Mouse (Mus musculus): ENCODE measurements around the gene Aar2. TPM values are rescaled to one million over a fixed set of nuclear protein-coding genes. Genes with fewer than 3 reads are reported as not detected.

Gene Aar2
- polyA plus RNA-seq, 1 experiment from 2014 or later = 50.2 TPM

GRCm38 (mm10) chr2:156576850-156577587 lies 29.6 kb downstream of the Aar2 start:
- Histone ChIP-seq H3K27ac (no peak overlapping the region), H3K9me3 (no peaks in the 10 kb centered on the region), H3K36me3 (no peaks in the 10 kb centered on the region), H3K4me1 (replicated peaks) (no peaks in the 10 kb centered on the region), H3K27me3 (ENCODE audit: insufficient read depth, poor library complexity, severe bottlenecking) (no peaks in the 10 kb centered on the region), H3K4me3 (no peak overlapping the region)
- WGBS = 81% methylated on average over 7 of the region's 7 CpGs
- no peak for DNase-seq (ENCODE audit: low spot score)

- peaks cover 7% of the 10 kb centered on the region; the same call in 1 of the 2 replicates for H3K27me3 ChIP-seq (ENCODE audit: insufficient read depth, poor library complexity, severe bottlenecking)
- DNase-seq (ENCODE audit: low spot score) = no peak
- no peaks in the 10 kb centered on the region for H3K36me3 ChIP-seq
- H3K4me1 ChIP-seq (replicated peaks) = peaks cover 17% of the 10 kb centered on the region
- no peak overlapping the region for H3K27ac ChIP-seq
- no peaks in the 10 kb centered on the region for H3K9me3 ChIP-seq
- 80% methylated on average over 5 of the region's 5 CpGs for WGBS
- H3K4me3 ChIP-seq = no peak overlapping the region
These were observed 33.1 kb downstream of the Aar2 start for GRCm38 (mm10) chr2:156580507-156580906.

DNA sequence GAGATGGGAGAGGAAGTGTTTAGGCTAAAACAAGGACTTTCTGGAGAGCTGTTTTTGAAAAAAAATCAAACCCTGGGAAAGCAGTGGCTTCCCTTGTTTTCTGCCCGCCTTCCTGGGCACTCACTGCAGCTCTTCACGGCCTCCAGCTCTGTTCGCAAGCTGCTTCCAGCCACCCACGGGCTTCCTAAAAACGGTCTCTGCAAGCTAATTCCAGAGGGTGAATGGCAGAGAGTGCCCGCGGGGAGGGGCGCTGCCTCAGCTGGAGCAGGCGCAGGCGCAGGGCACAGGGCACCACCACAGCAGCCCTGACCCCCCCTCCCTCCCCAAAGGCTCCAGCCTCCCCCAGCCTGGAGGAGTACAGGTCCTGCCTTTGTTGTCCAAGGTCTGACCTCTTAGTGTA lies 33.9 kb downstream of the Aar2 start:
- H3K4me1 ChIP-seq (replicated peaks) = peaks cover 22% of the 10 kb centered on the region
- peaks cover 7% of the 10 kb centered on the region; the same call in 1 of the 2 replicates for H3K27me3 ChIP-seq (ENCODE audit: insufficient read depth, poor library complexity, severe bottlenecking)
- DNase-seq (ENCODE audit: low spot score) = no peak
- no peak overlapping the region for H3K4me3 ChIP-seq
- H3K9me3 ChIP-seq = no peaks in the 10 kb centered on the region
- H3K36me3 ChIP-seq = no peaks in the 10 kb centered on the region
- H3K27ac ChIP-seq = no peak overlapping the region
- 67% methylated on average over 10 of the region's 10 CpGs for WGBS

DNA sequence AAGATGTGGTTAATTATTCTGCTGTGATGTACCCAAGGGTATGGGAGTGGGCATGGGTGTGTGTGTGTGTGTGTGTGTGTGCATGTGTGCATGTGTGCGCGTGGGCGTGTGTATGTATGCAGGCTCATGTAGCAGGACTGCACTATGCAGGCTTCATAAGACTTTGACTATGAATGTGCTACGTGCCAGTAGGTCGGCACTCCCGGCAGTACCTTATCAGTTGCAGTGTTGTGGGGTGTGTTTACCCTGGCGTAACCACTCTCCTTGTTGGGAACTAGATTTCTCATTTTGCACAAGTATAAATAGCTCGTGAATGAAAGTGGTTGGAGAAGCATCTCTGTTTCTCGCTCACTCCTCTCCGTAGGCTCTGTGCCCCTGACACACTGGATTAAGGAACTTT lies 35.5 kb downstream of the Aar2 start:
- H3K4me1 ChIP-seq (replicated peaks) = peaks cover 22% of the 10 kb centered on the region
- H3K27ac ChIP-seq = no peak overlapping the region; the same call in 1 of the 2 replicates
- DNase-seq (ENCODE audit: low spot score) = no peak
- H3K36me3 ChIP-seq = no peaks in the 10 kb centered on the region
- 93% methylated on average over 10 of the region's 10 CpGs for WGBS
- peaks cover 7% of the 10 kb centered on the region; the same call in 1 of the 2 replicates for H3K27me3 ChIP-seq (ENCODE audit: insufficient read depth, poor library complexity, severe bottlenecking)
- H3K9me3 ChIP-seq = no peaks in the 10 kb centered on the region
- H3K4me3 ChIP-seq = no peak overlapping the region

- H3K27ac ChIP-seq = no peak overlapping the region
- H3K9me3 ChIP-seq = no peaks in the 10 kb centered on the region
- peaks cover 22% of the 10 kb centered on the region for H3K4me1 ChIP-seq (replicated peaks)
- peak overlapping the region; percentile 35; the same call in 1 of the 2 replicates for H3K4me3 ChIP-seq
- WGBS = 69% methylated on average over 11 of the region's 11 CpGs
- peak; percentile 9 for DNase-seq (ENCODE audit: low spot score)
- peaks cover 7% of the 10 kb centered on the region; the same call in 1 of the 2 replicates for H3K27me3 ChIP-seq (ENCODE audit: insufficient read depth, poor library complexity, severe bottlenecking)
- H3K36me3 ChIP-seq = no peaks in the 10 kb centered on the region
These were observed 36.9 kb downstream of the Aar2 start for GRCm38 (mm10) chr2:156584154-156584796.

DNA sequence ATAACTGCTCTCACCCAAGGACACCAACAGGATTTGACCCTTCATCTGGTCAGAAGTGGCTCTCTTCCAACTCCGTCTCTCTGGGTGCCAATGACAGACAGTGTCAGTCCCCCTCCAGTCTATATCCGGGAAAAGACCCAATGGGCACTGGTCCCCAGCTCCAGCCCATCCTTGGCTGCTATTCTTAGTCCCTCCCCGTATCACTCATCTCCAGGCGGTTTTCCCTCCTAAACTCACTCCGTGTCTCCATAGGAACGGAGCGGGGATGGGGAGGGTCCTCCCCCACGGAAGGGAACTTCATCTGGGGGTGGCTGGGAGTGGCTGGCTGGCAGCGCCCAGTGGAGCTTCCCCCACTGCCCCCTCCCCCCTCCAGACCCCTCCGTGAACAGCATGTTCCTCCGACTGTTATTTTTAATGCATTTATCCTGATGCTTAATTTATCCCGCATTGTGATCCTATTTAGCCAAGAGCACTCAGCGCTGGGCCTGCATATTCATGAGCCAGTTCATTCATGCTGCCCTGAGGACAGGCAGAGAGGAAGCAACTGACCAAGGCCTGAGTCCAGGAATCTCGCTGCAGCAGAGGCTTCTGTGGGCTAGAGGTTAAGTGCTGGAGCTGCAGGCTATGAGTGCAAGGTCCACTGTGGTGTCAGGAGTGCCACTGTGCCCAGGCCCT lies 37.5 kb downstream of the Aar2 start:
- WGBS = 38% methylated on average over 14 of the region's 14 CpGs
- Histone ChIP-seq H3K9me3 (no peaks in the 10 kb centered on the region), H3K4me3 (peak overlapping the region; percentile 35)

GRCm38 (mm10) chr2:156589481-156589880 lies 42.1 kb downstream of the Aar2 start:
- H3K4me1 ChIP-seq (replicated peaks) = peaks cover 14% of the 10 kb centered on the region
- H3K4me3 ChIP-seq = no peak overlapping the region
- DNase-seq (ENCODE audit: low spot score) = no peak
- H3K27ac ChIP-seq = no peak overlapping the region
- H3K27me3 ChIP-seq (ENCODE audit: insufficient read depth, poor library complexity, severe bottlenecking) = no peaks in the 10 kb centered on the region
- H3K36me3 ChIP-seq = no peaks in the 10 kb centered on the region
- no peaks in the 10 kb centered on the region for H3K9me3 ChIP-seq
- 89% methylated on average over 9 of the region's 9 CpGs for WGBS

More for the DNA sequence above, 37.5 kb downstream of the Aar2 start:
- DNase-seq (ENCODE audit: low spot score) = peak; percentile 18
- no peaks in the 10 kb centered on the region for H3K36me3 ChIP-seq
- H3K4me1 ChIP-seq (replicated peaks) = peaks cover 22% of the 10 kb centered on the region
- peaks cover 7% of the 10 kb centered on the region; the same call in 1 of the 2 replicates for H3K27me3 ChIP-seq (ENCODE audit: insufficient read depth, poor library complexity, severe bottlenecking)
- peak overlapping the region; percentile 53 for H3K27ac ChIP-seq

- Histone ChIP-seq H3K27me3 (ENCODE audit: insufficient read depth, poor library complexity, severe bottlenecking) (no peaks in the 10 kb centered on the region), H3K4me1 (replicated peaks) (no peaks in the 10 kb centered on the region), H3K9me3 (no peaks in the 10 kb centered on the region), H3K27ac (no peak overlapping the region), H3K36me3 (no peaks in the 10 kb centered on the region), H3K4me3 (no peak overlapping the region)
- no peak for DNase-seq (ENCODE audit: low spot score)
- WGBS = 78% methylated on average over 15 of the region's 15 CpGs
These were observed 47.7 kb downstream of the Aar2 start for GRCm38 (mm10) chr2:156594987-156595490.

- DNase-seq (ENCODE audit: low spot score) = no peak
- H3K27me3 ChIP-seq (ENCODE audit: insufficient read depth, poor library complexity, severe bottlenecking) = 0 out of 2 replicates have a peak, but pooled peaks cover 5% of the 10 kb centered on the region
- no peak overlapping the region for H3K27ac ChIP-seq
- H3K4me1 ChIP-seq (replicated peaks) = peaks cover 9% of the 10 kb centered on the region
- 81% methylated on average over 7 of the region's 7 CpGs for WGBS
- no peaks in the 10 kb centered on the region for H3K36me3 ChIP-seq
- no peaks in the 10 kb centered on the region for H3K9me3 ChIP-seq
- no peak overlapping the region for H3K4me3 ChIP-seq
These were observed 55.2 kb downstream of the Aar2 start for GRCm38 (mm10) chr2:156602581-156602980.

DNA sequence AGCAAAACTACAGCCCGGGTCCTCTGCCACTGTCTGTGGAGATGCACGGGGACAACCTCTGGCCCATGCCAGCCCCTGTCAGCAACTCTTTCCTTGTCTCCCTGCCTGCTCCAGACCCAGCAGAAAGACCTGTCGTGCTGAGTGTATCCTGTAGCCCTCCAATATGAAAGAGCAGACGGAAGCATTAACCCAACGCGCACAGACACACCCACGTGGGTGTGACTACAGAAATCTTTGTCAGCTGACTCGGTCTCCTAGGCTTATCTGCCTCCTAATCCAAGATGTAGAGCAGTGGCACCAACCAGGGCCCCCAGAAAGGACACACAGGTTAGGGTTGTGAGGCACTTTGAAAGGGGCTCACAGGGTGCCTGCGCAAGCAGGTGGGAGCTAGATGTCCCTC lies 56.3 kb downstream of the Aar2 start:
- Histone ChIP-seq H3K9me3 (no peaks in the 10 kb centered on the region), H3K27me3 (ENCODE audit: insufficient read depth, poor library complexity, severe bottlenecking) (0 out of 2 replicates have a peak, but pooled peaks cover 5% of the 10 kb centered on the region), H3K4me1 (replicated peaks) (peaks cover 9% of the 10 kb centered on the region), H3K4me3 (no peak overlapping the region), H3K27ac (no peak overlapping the region), H3K36me3 (no peaks in the 10 kb centered on the region)
- DNase-seq (ENCODE audit: low spot score) = no peak
- WGBS = 86% methylated on average over 9 of the region's 9 CpGs

DNA sequence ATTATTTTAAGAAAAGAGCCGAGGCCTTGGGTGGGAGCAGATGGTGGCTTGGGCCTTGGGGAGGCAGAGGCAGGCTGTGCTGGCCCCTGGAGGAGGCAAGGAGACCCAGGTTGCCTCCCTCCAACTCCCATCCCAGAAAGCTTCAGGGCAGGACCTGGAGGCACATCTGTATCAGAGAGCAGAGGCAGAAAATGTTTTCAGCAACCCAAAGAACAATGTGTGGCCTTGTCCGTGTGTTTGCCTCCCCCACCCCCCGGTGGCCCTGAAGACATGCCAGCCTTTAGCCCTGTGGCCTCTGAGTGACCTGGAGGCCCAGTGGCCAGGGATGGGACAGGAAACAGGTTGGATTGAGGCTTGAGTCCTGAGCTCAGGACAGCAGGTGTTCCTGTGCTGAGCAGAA lies 57.8 kb downstream of the Aar2 start:
- H3K27me3 ChIP-seq (ENCODE audit: insufficient read depth, poor library complexity, severe bottlenecking) = 0 out of 2 replicates have a peak, but pooled peaks cover 5% of the 10 kb centered on the region
- no peak overlapping the region for H3K4me3 ChIP-seq
- DNase-seq (ENCODE audit: low spot score) = no peak
- peaks cover 9% of the 10 kb centered on the region for H3K4me1 ChIP-seq (replicated peaks)
- no peak overlapping the region; the same call in 1 of the 2 replicates for H3K27ac ChIP-seq
- H3K9me3 ChIP-seq = no peaks in the 10 kb centered on the region
- H3K36me3 ChIP-seq = no peaks in the 10 kb centered on the region
- 65% methylated on average over 3 of the region's 3 CpGs for WGBS

DNA sequence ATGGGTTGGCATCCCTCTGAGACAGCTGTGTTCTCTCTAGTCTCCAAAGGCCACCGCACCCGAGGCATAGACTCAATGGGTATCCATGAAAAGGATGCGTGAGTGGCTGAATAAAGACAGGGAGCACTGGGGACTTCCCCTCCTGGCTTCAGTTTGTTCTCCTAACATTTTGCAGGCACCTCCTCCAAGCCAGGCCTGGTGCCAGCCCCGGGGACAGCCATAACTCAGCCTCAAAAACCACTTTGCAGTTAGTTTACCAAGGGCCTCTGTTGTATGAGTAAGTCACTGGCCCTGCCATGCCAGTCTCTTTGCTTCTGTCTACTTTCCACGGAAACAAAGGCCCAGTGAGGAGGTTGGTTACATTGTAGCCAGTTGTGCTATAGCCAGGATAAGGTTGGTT lies 58.6 kb downstream of the Aar2 start:
- H3K4me1 ChIP-seq (replicated peaks) = peaks cover 9% of the 10 kb centered on the region
- no peak overlapping the region for H3K4me3 ChIP-seq
- peaks cover 5% of the 10 kb centered on the region; the same call in 1 of the 2 replicates for H3K27me3 ChIP-seq (ENCODE audit: insufficient read depth, poor library complexity, severe bottlenecking)
- 83% methylated on average over 5 of the region's 5 CpGs for WGBS
- DNase-seq (ENCODE audit: low spot score) = no peak
- no peaks in the 10 kb centered on the region for H3K36me3 ChIP-seq
- no peak overlapping the region for H3K27ac ChIP-seq
- H3K9me3 ChIP-seq = no peaks in the 10 kb centered on the region
